Mouse (Mus musculus) liver, postnatal 0 days (tissue): ENCODE measurements around the gene Dmap1.

Source experiments
- CTCF ChIP-seq: sonication (generic); IDR thresholded peaks from 2 replicates; pipeline ENCODE4 v1.5.1; 2016; ENCODE audit warnings: antibody characterized with exemption, low read depth
- EP300 ChIP-seq: IDR thresholded peaks from 2 replicates; pipeline ENCODE4 v1.6.1; 2016; ENCODE audit warnings: antibody characterized with exemption, low read depth, mild to moderate bottlenecking

GRCm38 (mm10) chr4:117630053-117630670 lies 51.9 kb downstream of the Dmap1 start:
- TF ChIP-seq CTCF (no peak), EP300 (no peak)
